Mouse (Mus musculus): ENCODE data around the gene Plcl1. TPM values are rescaled to one million over a fixed set of nuclear protein-coding genes. Genes with fewer than 3 reads are reported as not detected.
A peak's percentile ranks its signal among the peaks of the same experiment; 100 is the strongest.

Gene Plcl1
- polyA plus RNA-seq, 1 experiment from 2014 or later, result 2.2 TPM

DNA sequence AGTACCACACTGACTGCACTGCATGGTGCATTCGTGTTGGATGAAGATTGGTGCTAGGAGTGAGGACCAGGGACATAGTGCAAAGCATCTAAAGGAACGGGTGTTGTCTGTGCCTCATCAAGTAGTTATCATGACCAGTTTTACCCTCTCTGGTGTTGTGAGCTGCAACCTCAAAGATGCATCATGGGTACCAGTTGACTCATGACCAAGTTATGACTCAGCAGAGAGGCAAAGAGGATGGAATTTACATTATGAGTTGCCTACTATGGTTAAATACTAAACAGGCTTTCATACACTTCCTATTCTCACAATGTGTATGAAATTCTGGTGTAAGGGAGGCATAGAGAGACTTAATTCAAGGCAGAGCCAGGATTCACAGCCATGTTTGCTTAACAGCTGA is 4.9 kb downstream of the Plcl1 start:
- no peak overlapping the region for H3K4me2 ChIP-seq
- peaks cover 10% of the 10 kb centered on the region; the same call in 1 of the 2 replicates for H3K4me1 ChIP-seq
- H3K4me3 ChIP-seq, result no peak overlapping the region
- no peak for ATAC-seq (ENCODE audit: borderline replicate concordance, extremely low read depth, low FRiP score, low TSS enrichment)
- H3K27me3 ChIP-seq, result peaks cover 3% of the 10 kb centered on the region; the same call in 1 of the 2 replicates
- WGBS, result 68% methylated on average over 2 of the region's 2 CpGs
- no peaks in the 10 kb centered on the region for H3K9me3 ChIP-seq
- H3K36me3 ChIP-seq, result no peaks in the 10 kb centered on the region
- H3K27ac ChIP-seq, result no peak overlapping the region
- no peak overlapping the region for H3K9ac ChIP-seq

DNA sequence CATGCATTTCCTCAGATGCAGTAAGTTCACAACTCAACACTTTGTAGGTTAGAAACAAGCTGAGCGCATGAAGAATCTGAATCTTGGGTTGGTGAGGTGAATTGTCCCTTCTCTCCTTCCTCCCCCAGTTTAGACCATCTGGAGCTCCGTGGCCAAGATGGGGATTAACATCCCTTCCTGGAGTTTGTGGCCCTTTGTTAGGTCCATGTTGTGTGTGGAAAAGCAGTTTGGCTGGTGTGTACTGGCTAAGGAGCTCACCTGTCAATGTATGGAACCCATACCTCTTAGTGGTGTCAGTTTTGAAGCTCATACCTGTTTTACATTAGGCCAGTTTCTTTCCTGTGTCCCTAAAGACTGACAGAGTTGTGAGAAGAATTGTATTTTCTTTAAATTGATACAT is 5.4 kb downstream of the Plcl1 start:
- Histone ChIP-seq H3K27ac (no peak overlapping the region), H3K4me3 (no peak overlapping the region), H3K9ac (no peak overlapping the region), H3K9me3 (no peaks in the 10 kb centered on the region), H3K27me3 (peaks cover 3% of the 10 kb centered on the region; the same call in 1 of the 2 replicates), H3K36me3 (no peaks in the 10 kb centered on the region), H3K4me1 (peaks cover 10% of the 10 kb centered on the region; the same call in 1 of the 2 replicates), H3K4me2 (no peak overlapping the region)
- ATAC-seq (ENCODE audit: borderline replicate concordance, extremely low read depth, low FRiP score, low TSS enrichment), result no peak
- WGBS, result 72% methylated on average over 2 of the region's 2 CpGs

DNA sequence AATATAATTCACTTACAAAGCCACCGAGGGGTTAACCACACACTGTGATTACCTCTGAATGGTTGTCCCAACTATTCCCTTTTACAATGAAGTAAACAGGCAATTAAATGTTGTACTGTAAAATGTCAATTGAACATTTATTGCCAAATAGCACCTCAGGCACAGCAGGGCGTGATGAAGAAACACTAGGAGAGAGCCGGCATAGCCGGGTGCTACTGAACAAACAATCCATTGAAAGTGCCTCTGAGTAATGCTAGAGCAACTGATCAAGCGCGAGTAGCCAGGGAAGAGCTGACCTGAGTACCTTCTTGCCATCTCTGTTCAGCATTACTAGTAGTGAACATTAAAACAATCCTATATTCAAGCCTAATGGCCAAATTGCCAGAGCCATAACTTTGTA is 6.8 kb downstream of the Plcl1 start:
- peaks cover 3% of the 10 kb centered on the region; the same call in 1 of the 2 replicates for H3K27me3 ChIP-seq
- no peak overlapping the region for H3K27ac ChIP-seq
- H3K4me2 ChIP-seq, result no peak overlapping the region
- H3K4me3 ChIP-seq, result no peak overlapping the region
- 55% methylated on average over 6 of the region's 6 CpGs for WGBS
- no peaks in the 10 kb centered on the region for H3K36me3 ChIP-seq
- H3K4me1 ChIP-seq, result no peaks in the 10 kb centered on the region
- ATAC-seq (ENCODE audit: borderline replicate concordance, extremely low read depth, low FRiP score, low TSS enrichment), result no peak
- H3K9me3 ChIP-seq, result no peaks in the 10 kb centered on the region
- no peak overlapping the region for H3K9ac ChIP-seq

DNA sequence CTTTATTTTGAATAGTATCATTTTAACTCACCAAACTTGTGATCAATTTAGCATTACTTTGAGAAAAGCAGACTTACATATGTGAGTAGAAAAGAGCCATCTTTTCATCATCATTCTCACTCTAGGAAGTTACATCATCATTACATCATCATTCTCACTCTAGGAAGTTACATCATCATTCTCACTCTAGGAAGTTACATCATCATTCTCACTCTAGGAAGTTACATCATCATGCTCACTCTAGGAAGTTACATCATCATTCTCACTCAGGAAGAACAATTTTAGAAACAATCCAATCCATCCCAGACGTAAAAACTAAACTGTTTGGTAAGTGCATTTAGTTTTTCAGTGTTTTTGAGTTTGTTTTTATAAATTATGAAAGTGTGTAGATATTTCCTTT is 7.8 kb downstream of the Plcl1 start:
- no peak for ATAC-seq (ENCODE audit: borderline replicate concordance, extremely low read depth, low FRiP score, low TSS enrichment)
- no peak overlapping the region for H3K9ac ChIP-seq
- no peak overlapping the region for H3K4me3 ChIP-seq
- H3K36me3 ChIP-seq, result no peaks in the 10 kb centered on the region
- no peak overlapping the region for H3K27ac ChIP-seq
- H3K27me3 ChIP-seq, result no peaks in the 10 kb centered on the region
- WGBS, result 68% methylated on average over 1 of the region's 1 CpGs
- H3K4me2 ChIP-seq, result no peak overlapping the region
- no peaks in the 10 kb centered on the region for H3K4me1 ChIP-seq
- no peaks in the 10 kb centered on the region for H3K9me3 ChIP-seq

DNA sequence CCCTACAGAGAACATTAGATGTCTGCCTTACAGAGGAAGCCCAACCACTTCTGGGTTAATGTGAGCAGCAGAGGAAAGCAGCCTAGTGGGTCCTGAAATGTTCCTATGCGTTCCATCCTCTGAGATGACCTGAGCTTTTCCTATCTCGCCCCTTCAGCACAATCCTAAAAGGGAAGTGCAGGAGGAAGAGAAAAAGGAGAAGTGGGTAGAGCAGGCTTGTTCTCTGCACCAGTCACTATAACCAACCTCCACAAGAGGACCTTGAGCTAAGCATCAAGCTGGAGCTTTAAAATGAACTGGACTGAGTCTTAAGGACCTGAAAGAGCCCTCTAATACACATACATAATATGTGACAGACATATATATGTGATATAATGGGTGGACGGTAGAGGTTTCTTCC is 13.2 kb downstream of the Plcl1 start:
- Histone ChIP-seq H3K4me3 (no peak overlapping the region), H3K36me3 (no peaks in the 10 kb centered on the region), H3K4me2 (no peak overlapping the region), H3K4me1 (no peaks in the 10 kb centered on the region), H3K9ac (no peak overlapping the region), H3K27me3 (no peaks in the 10 kb centered on the region), H3K9me3 (no peaks in the 10 kb centered on the region), H3K27ac (no peak overlapping the region)
- 88% methylated on average over 3 of the region's 3 CpGs for whole genome bisulfite sequencing
- no peak for ATAC-seq (ENCODE audit: borderline replicate concordance, extremely low read depth, low FRiP score, low TSS enrichment)

DNA sequence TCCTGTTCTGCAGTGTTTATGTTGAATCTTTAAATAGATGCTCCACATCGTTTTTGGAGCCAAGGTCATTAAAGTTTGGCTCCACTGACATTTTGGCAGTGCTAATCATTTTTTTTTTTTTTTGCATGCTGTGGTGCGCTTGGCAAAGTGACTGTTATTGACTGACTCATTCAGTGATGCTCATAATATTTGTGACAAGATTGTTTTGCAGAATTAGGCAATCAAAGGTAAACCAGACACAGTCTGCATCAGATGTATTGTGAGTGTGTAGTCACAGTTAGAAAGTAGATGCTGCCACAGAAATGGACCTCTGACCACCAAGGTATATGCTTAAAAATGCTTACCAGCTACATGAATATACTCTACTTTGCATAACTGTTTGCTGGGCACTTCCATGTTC is 21.9 kb downstream of the Plcl1 start:
- Histone ChIP-seq H3K27ac (no peak overlapping the region), H3K4me3 (no peak overlapping the region), H3K36me3 (no peaks in the 10 kb centered on the region), H3K9me3 (no peaks in the 10 kb centered on the region), H3K9ac (no peak overlapping the region), H3K4me1 (no peaks in the 10 kb centered on the region), H3K4me2 (no peak overlapping the region), H3K27me3 (no peaks in the 10 kb centered on the region)
- no peak for ATAC-seq (ENCODE audit: borderline replicate concordance, extremely low read depth, low FRiP score, low TSS enrichment)
- 37% methylated on average over 2 of the region's 2 CpGs for WGBS

DNA sequence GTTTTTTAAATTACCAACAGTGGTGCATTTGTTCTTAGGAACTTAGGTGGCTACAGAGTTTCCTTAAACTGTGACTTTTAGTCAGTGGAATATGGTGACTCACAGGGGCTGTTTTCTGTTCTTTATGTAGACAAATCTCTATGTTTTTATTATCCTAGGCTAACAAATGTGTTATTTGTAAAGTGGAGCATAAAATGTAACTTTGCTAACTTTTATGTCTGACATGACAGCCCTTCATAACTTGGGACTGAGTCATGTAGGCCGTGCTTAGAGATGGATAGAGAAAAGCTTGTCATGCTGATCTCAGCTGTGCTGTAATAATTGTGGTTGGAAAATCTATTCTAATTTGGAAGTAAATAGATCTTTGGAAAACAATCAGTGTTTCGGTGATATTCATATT is 23.3 kb downstream of the Plcl1 start:
- ATAC-seq (ENCODE audit: borderline replicate concordance, extremely low read depth, low FRiP score, low TSS enrichment), result no peak
- H3K27me3 ChIP-seq, result no peaks in the 10 kb centered on the region
- H3K27ac ChIP-seq, result no peak overlapping the region
- WGBS, result 76% methylated on average over 2 of the region's 2 CpGs
- no peak overlapping the region for H3K4me3 ChIP-seq
- no peak overlapping the region for H3K9ac ChIP-seq
- no peaks in the 10 kb centered on the region for H3K36me3 ChIP-seq
- H3K4me2 ChIP-seq, result no peak overlapping the region
- no peaks in the 10 kb centered on the region for H3K4me1 ChIP-seq
- no peaks in the 10 kb centered on the region for H3K9me3 ChIP-seq

DNA sequence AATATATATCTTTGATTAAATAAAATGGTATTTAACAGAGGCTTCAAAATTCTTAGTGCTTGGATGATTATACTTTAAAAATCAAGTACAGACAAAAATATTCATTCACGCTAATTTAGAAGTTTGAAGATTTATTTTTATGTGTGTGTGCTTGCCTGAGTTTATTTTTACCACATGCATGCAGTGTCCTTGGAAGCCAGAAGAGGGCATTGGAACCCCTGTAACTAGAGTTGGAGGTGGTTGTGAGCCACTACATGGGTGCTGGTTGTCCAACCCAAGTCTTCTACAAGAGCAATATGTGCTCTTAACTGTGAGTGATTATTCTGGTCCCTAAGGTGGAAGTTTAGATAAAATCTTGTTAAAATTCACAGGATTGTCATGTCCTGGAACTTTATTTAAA is 24.0 kb downstream of the Plcl1 start:
- H3K27ac ChIP-seq, result no peak overlapping the region

DNA sequence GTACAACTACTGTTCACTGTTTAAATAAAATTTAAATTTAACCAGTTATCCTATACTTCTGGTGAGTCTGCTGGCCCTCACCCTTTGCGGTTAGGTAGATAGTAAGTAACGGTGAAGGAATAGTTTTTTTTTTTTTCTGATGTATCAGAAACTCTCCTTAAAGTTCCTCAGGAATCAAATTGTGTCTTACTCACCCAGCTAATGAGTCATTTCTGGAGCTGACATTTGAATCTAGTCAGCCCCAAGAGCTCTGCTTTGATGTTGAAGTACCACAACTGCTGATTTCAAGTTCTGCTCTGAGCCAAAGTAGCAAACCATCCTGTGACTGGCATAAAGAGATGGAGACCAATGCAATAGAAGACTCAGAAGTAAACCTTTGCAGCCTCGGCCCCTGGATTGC is 24.9 kb downstream of the Plcl1 start:
- 90% methylated on average over 3 of the region's 3 CpGs for WGBS
- Histone ChIP-seq H3K9me3 (no peaks in the 10 kb centered on the region), H3K4me2 (no peak overlapping the region), H3K36me3 (no peaks in the 10 kb centered on the region), H3K4me3 (no peak overlapping the region), H3K27me3 (no peaks in the 10 kb centered on the region), H3K27ac (no peak overlapping the region), H3K9ac (no peak overlapping the region), H3K4me1 (no peaks in the 10 kb centered on the region)
- ATAC-seq (ENCODE audit: borderline replicate concordance, extremely low read depth, low FRiP score, low TSS enrichment), result no peak

More for the DNA sequence above, 24.0 kb downstream of the Plcl1 start:
- H3K36me3 ChIP-seq, result no peaks in the 10 kb centered on the region
- no peaks in the 10 kb centered on the region for H3K4me1 ChIP-seq
- ATAC-seq (ENCODE audit: borderline replicate concordance, extremely low read depth, low FRiP score, low TSS enrichment), result no peak
- H3K27me3 ChIP-seq, result no peaks in the 10 kb centered on the region
- no peaks in the 10 kb centered on the region for H3K9me3 ChIP-seq
- no peak overlapping the region for H3K4me3 ChIP-seq
- 95% methylated on average over 1 of the region's 1 CpGs for WGBS
- no peak overlapping the region for H3K9ac ChIP-seq
- no peak overlapping the region for H3K4me2 ChIP-seq

DNA sequence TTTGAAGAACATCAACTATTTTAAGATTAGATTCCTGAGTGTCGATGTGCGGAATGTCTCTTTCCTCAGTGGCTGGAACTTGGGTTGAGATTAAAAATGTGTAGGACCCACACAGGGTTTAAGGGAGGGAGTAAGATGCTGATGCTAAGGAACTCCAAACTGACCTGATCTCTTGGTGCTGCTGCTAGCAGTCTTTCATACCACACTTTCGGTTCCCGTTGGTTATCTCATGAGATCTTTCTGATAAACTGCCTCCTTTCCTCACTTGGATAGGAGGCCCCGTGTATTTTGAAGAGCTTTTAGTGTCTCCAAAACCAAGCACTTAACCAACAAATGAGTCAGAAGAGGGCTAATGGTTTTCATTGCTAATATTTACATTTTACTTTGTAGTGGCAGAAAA is 30.9 kb downstream of the Plcl1 start:
- no peak overlapping the region for H3K4me3 ChIP-seq
- no peak for ATAC-seq (ENCODE audit: borderline replicate concordance, extremely low read depth, low FRiP score, low TSS enrichment)
- H3K36me3 ChIP-seq, result no peaks in the 10 kb centered on the region
- WGBS, result 25% methylated on average over 5 of the region's 5 CpGs
- no peaks in the 10 kb centered on the region for H3K27me3 ChIP-seq
- no peak overlapping the region for H3K27ac ChIP-seq
- H3K4me1 ChIP-seq, result peaks cover 11% of the 10 kb centered on the region
- no peak overlapping the region for H3K9ac ChIP-seq
- peak overlapping the region; percentile 26 for H3K4me2 ChIP-seq
- no peaks in the 10 kb centered on the region for H3K9me3 ChIP-seq

DNA sequence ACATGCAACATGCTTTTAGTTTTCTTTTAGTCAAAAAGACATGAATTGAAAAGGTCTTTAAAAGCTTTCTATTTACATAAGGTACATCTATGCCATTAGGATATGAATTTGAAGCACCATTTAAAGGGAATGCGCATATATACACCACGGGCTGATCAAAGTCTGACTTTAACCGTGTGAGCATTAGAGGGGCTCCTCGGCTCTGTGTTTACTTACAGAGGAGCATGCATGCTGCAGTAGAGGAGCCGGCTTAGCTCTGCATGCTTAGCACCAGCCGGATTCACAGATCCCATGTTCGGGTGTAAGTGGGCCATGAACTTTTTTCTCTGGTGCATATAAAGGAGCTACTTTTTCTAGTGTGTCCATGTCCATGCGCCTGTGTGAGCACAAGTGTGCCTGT is 31.4 kb downstream of the Plcl1 start:
- Histone ChIP-seq H3K4me2 (peak overlapping the region; percentile 26), H3K36me3 (no peaks in the 10 kb centered on the region), H3K27me3 (no peaks in the 10 kb centered on the region), H3K4me1 (peaks cover 11% of the 10 kb centered on the region), H3K4me3 (no peak overlapping the region), H3K9me3 (no peaks in the 10 kb centered on the region), H3K9ac (no peak overlapping the region), H3K27ac (no peak overlapping the region)
- no peak for ATAC-seq (ENCODE audit: borderline replicate concordance, extremely low read depth, low FRiP score, low TSS enrichment)
- WGBS, result 23% methylated on average over 8 of the region's 8 CpGs

DNA sequence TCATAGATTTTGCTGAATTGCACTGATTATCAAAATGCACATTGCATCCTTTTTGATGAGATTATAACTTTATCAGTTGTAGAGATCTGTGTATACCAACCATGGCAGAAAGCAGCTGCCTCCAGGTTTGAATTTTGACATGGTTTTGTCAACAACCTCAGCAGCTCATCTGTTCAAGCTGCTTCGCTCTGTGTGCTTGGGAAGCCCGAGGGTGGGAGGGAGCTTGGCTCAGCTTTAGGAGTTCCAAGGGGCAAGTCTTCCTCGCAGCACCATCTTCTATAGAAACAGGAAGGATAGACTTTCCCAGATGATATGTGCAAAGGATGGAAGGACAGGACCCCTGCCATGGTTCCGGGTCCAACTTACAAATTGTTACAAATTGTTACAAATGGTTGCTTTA is 32.9 kb downstream of the Plcl1 start:
- Histone ChIP-seq H3K4me1 (peaks cover 11% of the 10 kb centered on the region), H3K9me3 (no peaks in the 10 kb centered on the region), H3K27ac (no peak overlapping the region), H3K4me2 (no peak overlapping the region), H3K27me3 (no peaks in the 10 kb centered on the region), H3K9ac (no peak overlapping the region), H3K36me3 (no peaks in the 10 kb centered on the region), H3K4me3 (no peak overlapping the region)
- no peak for ATAC-seq (ENCODE audit: borderline replicate concordance, extremely low read depth, low FRiP score, low TSS enrichment)
- 69% methylated on average over 4 of the region's 4 CpGs for WGBS

DNA sequence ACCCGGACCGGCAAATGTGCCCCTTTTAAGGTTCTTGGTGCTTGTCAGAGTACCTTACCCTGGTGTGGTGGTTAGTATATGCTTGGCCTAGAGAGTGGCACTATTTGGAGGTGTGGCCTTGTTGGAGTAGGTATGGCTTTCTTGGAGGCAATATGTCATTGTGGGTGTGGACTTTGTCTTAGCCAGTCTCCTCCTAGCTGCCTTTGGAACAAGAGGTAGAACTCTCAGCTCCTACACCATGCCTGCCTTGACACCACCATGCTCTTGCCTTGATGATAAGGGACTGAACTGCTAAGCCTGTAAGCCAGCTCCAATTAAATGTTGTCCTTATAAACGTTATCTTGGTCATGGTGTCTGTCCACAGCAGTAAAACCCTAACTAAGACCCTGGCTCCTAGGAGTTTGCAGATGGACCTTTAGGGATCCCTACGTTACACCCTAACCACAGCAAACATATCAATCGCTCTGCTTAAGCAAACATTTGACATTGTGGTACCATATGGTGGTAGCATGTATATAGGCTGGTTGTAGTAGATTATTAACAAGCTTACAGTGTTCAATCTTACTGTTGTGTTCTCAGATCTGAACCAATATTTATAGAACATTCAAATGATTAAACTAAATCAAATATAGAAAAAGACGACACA is 39.4 kb downstream of the Plcl1 start:
- no peak overlapping the region for H3K27ac ChIP-seq
- ATAC-seq (ENCODE audit: borderline replicate concordance, extremely low read depth, low FRiP score, low TSS enrichment), result no peak

More for the DNA sequence above, 39.4 kb downstream of the Plcl1 start:
- Histone ChIP-seq H3K4me2 (no peak overlapping the region), H3K9me3 (no peaks in the 10 kb centered on the region), H3K4me3 (no peak overlapping the region), H3K4me1 (no peaks in the 10 kb centered on the region), H3K36me3 (no peaks in the 10 kb centered on the region), H3K27me3 (no peaks in the 10 kb centered on the region), H3K9ac (no peak overlapping the region)
- WGBS, result 64% methylated on average over 6 of the region's 6 CpGs

Data from lung, embryonic 15.5 days (tissue).